Mouse (Mus musculus) inflammation-experienced regulatory T-cells, adult 6 months (primary cell): ENCODE data around the gene Bricd5. TPM values are rescaled to one million over a fixed set of nuclear protein-coding genes. Genes with fewer than 3 reads are reported as not detected.

ENCODE experiments used
- ATAC-seq: one replicate; pipeline ENCODE4 v1.8.0; 2017
- polyA plus RNA-seq, 3 experiments: library from polyadenylated mRNA; unstranded; fragments of 100-300 nt; shearing (Covaris generic); gene quantifications; one replicate each; pipeline ENCODE4 v1.2.1; 2017

The Bricd5 gene
- polyA plus RNA-seq, 3 experiments from 2014 or later = not detected

- no peak for ATAC-seq
Measured at GRCm38 (mm10) chr17:24488186-24488661, 14.5 kb downstream of the Bricd5 start, which contains the start of gene Caskin1. Caskin1 (plus strand) TSS chr17:24488601.

- peak; percentile 35 for ATAC-seq
Measured at GRCm38 (mm10) chr17:24488662-24489264, 15.1 kb downstream of the Bricd5 start.

GRCm38 (mm10) chr17:24489265-24490030, 15.8 kb downstream of the Bricd5 start:
- ATAC-seq = no peak

GRCm38 (mm10) chr17:24490399-24490798, 16.7 kb downstream of the Bricd5 start:
- no peak for ATAC-seq

GRCm38 (mm10) chr17:24494627-24495335, 21.1 kb downstream of the Bricd5 start:
- no peak for ATAC-seq

GRCm38 (mm10) chr17:24495443-24495842, 21.8 kb downstream of the Bricd5 start:
- ATAC-seq = no peak

GRCm38 (mm10) chr17:24496026-24496425, 22.3 kb downstream of the Bricd5 start:
- no peak for ATAC-seq

- ATAC-seq = no peak
Measured at GRCm38 (mm10) chr17:24502208-24502607, 28.5 kb downstream of the Bricd5 start.

GRCm38 (mm10) chr17:24504085-24504484, 30.4 kb downstream of the Bricd5 start:
- no peak for ATAC-seq

GRCm38 (mm10) chr17:24505286-24505955, 31.7 kb downstream of the Bricd5 start:
- ATAC-seq = no peak

GRCm38 (mm10) chr17:24506332-24507070, 32.8 kb downstream of the Bricd5 start:
- ATAC-seq = no peak

GRCm38 (mm10) chr17:24507129-24507664, 33.5 kb downstream of the Bricd5 start:
- no peak for ATAC-seq

GRCm38 (mm10) chr17:24507806-24508460, 34.2 kb downstream of the Bricd5 start:
- ATAC-seq = no peak

GRCm38 (mm10) chr17:24513609-24514008, 39.9 kb downstream of the Bricd5 start:
- no peak for ATAC-seq

GRCm38 (mm10) chr17:24514270-24515257, 40.9 kb downstream of the Bricd5 start:
- ATAC-seq = no peak

- no peak for ATAC-seq
Measured at GRCm38 (mm10) chr17:24520450-24520849, 46.8 kb downstream of the Bricd5 start.

GRCm38 (mm10) chr17:24524734-24525133, 51.0 kb downstream of the Bricd5 start:
- no peak for ATAC-seq
